Mouse (Mus musculus): ENCODE measurements around the gene Gm10944.

- no peak for TF ChIP-seq CTCF (IDR thresholded peaks at IDR 0.05; ENCODE audit: control insufficient read depth, insufficient read depth, low read length)
- TF ChIP-seq POLR2A (IDR thresholded peaks at IDR 0.05; ENCODE audit: borderline replicate concordance, control insufficient read depth, low read depth, low read length), result no peak
Observed at GRCm38 (mm10) chr10:10701326-10701725, 20.2 kb downstream of the Gm10944 start.
